Mouse (Mus musculus): ENCODE measurements around the gene Adig.

Gene Adig

DNA sequence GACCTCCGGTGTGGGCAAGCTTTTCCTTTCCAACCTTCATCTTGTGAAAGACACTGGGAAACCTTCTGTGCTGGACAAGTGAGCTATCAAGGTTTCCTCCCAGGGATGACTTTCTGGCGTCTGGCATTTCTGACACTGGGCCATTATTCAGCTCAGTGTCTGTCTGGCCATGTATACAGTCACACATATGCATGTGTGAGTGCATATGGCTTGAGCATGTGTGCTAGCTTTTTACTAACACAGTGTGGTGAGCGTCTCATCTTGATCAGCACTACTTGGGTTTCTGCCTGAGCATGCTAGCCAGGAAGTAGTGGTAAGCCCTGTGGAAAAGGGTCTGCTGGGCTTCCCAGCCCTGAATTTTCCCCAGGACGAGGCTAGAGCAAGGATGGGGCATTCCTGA, 38.9 kb downstream of the Adig start:
- in situ Hi-C loops (cut with MboI), result loop anchor here (10.0 kb wide), 2 partner anchors 94 to 324 kb away; no protein-coding TSS in a partner anchor

DNA sequence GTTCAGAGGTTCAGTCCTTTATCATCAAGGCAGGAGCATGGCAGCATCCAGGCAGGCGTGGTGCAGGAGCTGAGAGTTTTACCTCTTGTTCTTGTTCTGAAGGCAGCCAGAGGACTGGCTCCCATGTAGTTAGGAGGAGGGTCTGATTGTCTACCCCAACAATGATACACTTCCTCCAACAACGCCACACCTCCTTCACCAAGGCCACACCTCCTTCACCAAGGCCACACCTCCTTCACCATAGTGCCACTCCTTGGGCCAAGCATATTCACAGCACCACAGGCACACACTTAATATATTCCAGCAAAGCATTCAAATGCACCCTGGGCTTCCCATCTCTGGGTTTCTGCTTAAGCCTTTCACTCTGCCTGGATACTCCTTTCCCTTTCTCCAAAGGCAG, 42.9 kb downstream of the Adig start:
- in situ Hi-C loops (cut with MboI), result loop anchor here (5.0 to 10.0 kb wide), 3 partner anchors 90 to 320 kb away; no protein-coding TSS in a partner anchor

DNA sequence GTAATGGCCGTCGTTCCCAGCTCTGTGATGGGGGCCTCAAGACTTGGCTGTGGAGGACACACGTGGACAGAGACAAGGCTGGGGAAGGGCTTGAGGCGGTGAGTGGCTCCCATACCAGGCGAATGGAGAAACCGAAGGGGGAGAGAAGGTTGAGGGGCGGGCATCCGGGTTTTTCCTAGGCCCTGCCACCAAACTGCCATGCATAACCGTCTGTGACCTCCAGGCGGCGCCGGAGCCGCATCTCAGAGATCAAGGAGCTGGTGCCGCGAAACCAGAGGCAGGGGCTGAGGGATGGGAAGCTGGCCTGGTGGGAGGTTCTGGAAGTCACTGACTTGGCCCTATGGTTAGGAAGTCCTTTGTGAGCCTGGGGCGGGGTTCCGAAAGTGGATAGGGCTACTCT, 44.3 kb downstream of the Adig start:
- in situ Hi-C loops (cut with MboI), result loop anchor here (5.0 to 10.0 kb wide), 3 partner anchors 88 to 318 kb away; no protein-coding TSS in a partner anchor

DNA sequence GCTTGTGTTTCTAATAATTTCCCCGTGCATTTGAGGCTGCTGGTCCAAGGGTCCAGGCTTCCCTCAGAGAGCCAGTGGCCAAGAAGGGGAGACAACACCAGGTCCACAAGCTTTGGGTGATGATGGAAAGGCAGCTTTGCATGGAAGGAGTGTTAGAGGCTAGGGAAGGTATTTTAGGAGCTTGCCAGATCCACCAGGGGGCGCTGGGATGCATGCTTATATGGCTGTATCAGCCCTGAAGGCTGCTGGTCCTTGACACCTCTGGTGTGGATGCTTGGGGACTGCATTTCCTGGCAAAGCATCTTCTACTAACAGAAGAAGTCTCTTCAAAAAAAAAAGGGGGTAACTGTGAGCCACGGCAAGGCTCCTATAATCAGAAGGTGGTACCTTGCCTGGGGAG, 47.7 kb downstream of the Adig start:
- in situ Hi-C loops (cut with MboI), result no loop called here

DNA sequence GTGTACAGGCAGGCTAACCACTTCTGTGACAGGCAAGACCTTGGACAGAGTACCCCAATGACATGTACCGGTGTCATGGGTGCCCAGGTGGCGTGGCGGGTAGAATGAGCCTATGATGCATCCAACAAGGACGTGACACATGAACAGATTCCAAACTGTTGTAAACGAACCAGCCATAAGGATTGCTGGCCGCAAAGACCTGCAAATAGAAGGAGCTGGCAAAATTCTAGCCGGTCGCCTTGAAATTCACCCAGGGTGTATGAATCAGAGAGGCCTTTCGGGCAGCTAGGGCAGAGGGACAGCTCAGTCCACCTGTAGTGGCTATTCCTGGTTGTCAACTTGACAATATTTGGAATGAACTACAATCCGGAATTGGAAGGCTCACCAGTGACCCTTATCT, 52.0 kb downstream of the Adig start:
- in situ Hi-C loops (cut with MboI), result no loop called here

DNA sequence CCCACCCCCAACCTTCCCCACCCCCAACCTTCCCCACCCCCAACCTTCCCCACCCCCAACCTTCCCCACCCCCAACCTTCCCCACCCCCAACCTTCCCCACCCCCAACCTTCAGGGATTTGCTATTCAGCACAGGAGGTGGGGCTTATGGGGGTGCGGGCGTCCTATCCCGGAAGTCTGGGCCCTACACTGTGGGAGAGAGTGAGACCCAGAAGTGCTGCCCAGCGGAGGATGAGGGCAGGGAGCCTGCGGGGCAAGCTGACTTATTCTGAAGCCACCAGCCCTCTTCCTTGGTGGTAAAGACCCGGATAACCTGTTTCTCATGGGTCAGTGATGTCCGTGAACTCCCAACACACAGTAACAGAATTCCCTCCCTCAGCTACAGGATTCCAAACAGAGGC, 52.8 kb downstream of the Adig start:
- in situ Hi-C loops (cut with MboI), result no loop called here

DNA sequence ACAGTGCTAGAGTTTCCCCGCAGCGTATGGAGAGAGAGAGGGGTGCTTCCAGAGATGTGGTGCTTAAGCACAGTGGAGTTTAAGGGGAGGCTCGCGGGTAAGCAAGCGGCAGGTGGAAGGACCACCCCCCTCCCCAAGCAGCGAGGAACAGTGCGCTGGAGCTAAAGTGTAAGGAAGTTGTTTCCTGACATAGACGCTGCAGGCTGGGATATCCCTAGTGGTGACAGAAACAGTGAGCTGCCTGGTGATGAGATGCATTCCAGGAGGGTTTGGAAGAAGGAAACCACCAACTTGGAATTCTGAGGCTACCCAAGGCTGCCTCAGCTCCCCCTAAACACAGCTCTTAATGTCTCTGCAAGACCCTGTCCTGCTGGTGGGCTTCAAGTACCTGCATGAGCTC, 53.4 kb downstream of the Adig start:
- in situ Hi-C loops (cut with MboI), result no loop called here

DNA sequence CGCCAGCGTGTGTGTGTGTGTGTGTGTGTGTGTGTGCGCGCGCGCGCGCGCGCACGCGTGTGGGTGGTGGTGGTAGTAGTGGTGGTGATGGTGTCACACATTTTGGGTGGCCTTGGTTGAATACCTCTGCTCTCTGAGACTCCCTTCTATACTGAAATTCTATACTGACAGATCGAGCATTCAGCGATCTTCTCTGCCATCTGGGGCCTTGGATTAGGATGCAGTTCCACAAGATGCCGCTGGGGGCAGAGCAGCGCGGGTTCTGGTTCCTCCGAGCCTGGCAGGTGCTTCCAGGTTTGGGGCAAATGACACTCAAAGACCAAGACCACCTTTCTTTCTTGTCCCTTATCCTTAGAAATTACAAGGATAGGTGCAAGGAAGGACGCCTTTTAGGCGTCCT, 53.8 kb downstream of the Adig start:
- in situ Hi-C loops (cut with MboI), result no loop called here

DNA sequence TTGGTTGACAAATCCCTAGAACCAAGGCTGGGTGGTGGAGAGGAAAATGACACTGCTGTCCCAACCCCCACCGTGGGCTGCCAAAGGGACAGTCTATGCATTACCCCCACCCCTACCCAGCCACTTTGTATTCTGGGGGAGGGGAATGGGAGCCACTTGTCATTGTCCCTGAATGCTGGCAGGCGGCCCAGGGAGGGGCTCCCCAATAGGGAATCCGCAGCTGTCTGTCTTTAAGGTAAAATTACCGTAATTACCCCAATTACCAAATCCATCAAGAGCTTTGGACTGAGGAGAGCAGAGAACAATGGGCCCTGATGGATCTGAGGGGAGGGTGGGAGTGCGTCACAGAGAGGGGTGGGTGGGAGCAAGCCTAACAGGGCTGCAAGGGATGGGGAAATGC, 54.3 kb downstream of the Adig start:
- in situ Hi-C loops (cut with MboI), result no loop called here
